Mouse (Mus musculus) cerebellum, adult 9-11 months (tissue): ENCODE results near the gene Gpatch11.

Experiments used
- DNase-seq: peaks from one replicate; pipeline ENCODE4 v3.0.0; 2022

Gpatch11 gene

DNA sequence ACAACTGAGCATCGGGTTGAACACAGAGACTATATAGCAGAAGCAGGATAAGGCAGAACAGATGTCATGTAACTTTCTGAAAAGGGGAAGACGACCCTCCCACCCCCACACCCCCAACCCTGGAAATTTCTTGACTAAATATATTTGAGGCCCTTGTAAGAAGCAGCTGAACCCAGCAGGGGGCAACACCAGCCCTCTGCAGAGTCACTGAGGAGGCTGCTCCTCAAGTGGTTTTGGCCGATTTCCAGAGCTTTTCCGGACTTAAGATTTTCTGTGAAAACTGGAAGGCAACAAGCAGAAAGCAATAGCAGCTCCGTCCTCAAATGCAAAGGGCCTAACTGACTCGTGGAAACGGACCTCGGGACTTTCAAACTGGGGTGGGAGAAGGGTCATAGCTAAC, 60.0 kb downstream of the Gpatch11 start:
- no peak for DNase-seq
